Mouse (Mus musculus) R1 (cell line): ENCODE results near the gene Mettl7a1.
"Not testable (repeated sequence)": the region's sequence is repeated elsewhere in the genome, so short reads cannot be mapped to it uniquely, and the experiment has no call there.

Experiments
- DNase-seq: peaks from one replicate; pipeline ENCODE4 v3.0.0-alpha.2; 2018; ENCODE audit warnings: low read depth, low spot score

Mettl7a1 gene

GRCm38 (mm10) chr15:100341314-100341980 is 37.5 kb downstream of the Mettl7a1 start:
- not testable (repeated sequence) for DNase-seq

DNA sequence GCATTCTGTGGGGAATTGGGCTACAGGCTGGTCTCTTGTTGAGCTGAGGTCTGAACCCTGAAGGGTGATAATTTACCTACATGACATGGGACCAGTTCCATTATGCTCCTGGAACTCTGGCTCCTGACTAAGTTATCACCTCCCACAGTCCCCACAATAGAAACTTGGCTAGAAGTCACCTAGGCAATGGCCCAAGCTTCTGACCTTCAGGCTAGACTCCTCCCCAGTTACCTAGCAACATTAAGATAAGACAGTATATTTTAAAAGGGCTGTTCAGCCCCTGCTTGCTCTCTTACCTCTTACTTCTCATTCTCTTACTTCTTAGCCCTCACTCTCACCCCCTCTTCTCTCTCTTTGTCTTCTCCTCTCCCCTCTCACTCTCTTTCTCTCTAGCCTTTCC is 41.5 kb downstream of the Mettl7a1 start:
- no peak for DNase-seq

GRCm38 (mm10) chr15:100346761-100347160 is 42.8 kb downstream of the Mettl7a1 start:
- DNase-seq, result peak; percentile 68

DNA sequence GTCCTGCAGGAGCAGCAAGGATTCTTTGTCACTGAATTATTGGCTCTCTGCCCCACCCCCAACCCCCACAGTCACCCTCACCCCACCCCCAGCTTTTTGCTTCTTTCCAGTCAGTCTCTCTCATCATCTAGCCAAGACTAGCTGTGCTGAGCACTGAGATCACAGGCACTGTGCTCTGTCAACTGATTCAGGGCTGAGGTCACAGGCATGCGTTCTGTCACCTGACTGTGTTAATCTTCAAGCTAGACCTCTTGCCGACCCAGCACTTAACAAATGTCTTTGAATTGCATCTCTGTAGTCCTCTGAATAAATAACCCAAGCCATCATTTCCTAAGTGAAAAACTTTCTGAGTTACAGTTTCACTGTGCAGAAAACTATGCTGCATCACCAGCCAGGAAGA is 45.6 kb downstream of the Mettl7a1 start:
- DNase-seq, result no peak

- DNase-seq, result no peak
Observed at GRCm38 (mm10) chr15:100351501-100352060, 47.6 kb downstream of the Mettl7a1 start.

DNA sequence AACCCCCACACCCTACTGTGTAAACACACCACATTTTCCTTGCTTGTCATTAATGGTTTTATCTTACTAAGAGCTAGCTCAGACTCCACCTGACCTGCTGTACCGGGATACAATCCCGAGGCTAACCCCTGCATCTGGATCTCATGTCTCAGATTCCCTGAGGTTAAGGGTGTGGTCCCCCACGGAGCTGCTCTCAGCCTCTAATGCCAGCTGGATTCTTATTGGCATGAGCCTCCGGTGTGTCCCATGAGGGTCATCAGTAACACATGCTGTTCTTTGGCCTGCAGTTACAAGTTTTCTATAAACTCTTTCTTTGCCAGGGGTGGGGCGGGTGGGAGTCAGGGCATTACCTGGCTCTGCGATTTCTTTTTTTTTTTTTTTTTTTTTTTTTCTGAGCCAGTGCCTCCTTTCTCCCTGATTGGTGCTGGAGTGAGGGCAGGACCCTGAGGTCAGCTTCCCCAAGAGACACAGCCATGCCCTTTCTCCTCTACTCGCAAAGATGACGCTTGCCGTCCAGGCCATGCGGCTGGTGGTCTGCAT is 48.8 kb downstream of the Mettl7a1 start, which contains the start of the genes Methig1 and Mettl7a2:
Methig1 (plus strand) TSS at position 439 of the 540 bp plus-strand sequence.
Mettl7a2 (plus strand) TSS at position 490 of the 540 bp plus-strand sequence.
- DNase-seq, result no peak

- DNase-seq, result not testable (repeated sequence)
Observed at GRCm38 (mm10) chr15:100353399-100353798, 49.5 kb downstream of the Mettl7a1 start.

GRCm38 (mm10) chr15:100355876-100356275 is 51.9 kb downstream of the Mettl7a1 start:
- DNase-seq, result no peak

DNA sequence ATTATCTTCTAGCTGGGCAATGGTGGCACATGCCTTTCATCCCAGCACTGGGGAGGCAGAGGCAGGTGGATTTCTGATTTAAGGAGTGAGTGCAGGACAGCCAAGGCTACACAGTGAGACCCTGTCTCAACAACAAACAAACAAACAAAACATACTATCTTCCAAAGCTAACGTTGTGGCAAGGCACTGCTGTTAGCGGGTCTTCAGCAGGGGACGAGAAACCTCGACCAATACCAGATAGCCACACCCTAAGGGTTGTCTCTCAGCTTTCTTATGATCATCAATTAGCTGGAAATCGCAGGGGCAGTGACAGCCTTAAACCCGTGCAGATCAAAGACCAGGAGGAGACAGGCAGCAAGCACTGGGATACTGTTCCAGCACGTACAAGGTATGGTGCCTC is 60.3 kb downstream of the Mettl7a1 start, which contains the start of gene Higd1c:
Higd1c (plus strand) TSS at position 301 of the 400 bp plus-strand sequence.
- DNase-seq, result no peak

- DNase-seq, result not testable (repeated sequence)
Observed at GRCm38 (mm10) chr15:100365967-100366366, 62.0 kb downstream of the Mettl7a1 start.

GRCm38 (mm10) chr15:100367119-100367518 is 63.2 kb downstream of the Mettl7a1 start:
- no peak for DNase-seq

GRCm38 (mm10) chr15:100375066-100375465 is 71.1 kb downstream of the Mettl7a1 start:
- DNase-seq, result peak; percentile 77

DNA sequence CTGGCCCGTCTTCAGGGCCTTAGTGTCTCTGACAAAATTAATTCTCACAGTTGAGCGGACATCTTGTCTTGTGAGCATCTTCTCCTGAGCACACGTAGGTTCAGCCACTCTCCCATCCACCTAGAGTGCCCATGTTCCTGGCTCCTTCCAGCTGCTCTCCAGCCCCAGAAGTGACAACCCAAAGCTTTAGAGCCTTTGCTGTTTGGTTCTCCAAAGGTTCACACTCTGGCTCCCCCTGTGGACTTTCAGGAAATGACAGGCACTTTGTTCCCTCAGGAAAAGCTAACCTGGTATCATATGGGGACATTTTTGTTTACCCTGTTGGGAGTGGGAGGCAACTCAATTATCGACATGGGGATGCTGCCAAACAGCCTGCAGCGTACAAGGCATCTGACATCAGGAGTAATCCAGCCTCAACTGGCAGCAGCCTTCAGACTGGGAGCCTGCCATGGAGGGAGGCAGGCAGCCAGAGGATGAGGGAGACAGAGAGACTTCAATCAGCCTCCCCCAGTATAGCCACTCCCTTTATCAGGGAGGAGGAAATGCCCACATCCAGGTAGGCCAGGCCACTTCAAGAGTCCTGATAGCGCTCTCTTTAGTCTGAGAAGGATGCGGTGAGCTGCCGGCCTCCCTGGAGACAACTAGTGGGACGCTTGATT is 74.0 kb downstream of the Mettl7a1 start:
- not testable (repeated sequence) for DNase-seq
